Mouse (Mus musculus): ENCODE results near the gene Rps7.

Rps7 gene

GRCm38 (mm10) chr12:28635535-28636476, at the start of gene Rps7:
TSS of gene Rps7 (minus strand) at chr12:28635953.
- peak; percentile 82 to 87 for DNase-seq (ENCODE audit: low spot score in 2 of 2)

- no peak for DNase-seq (ENCODE audit: low spot score in 2 of 2)
These were observed 48.9 kb upstream of the Rps7 start for GRCm38 (mm10) chr12:28684674-28685073.

- DNase-seq (ENCODE audit: low spot score in 2 of 2), result no peak
These were observed 40.1 kb upstream of the Rps7 start for GRCm38 (mm10) chr12:28675925-28676209.

GRCm38 (mm10) chr12:28675121-28675924, 39.6 kb upstream of the Rps7 start, which contains the start of gene Adi1:
TSS of gene Adi1 (plus strand) at chr12:28675231.
- DNase-seq (ENCODE audit: low spot score in 2 of 2), result peak; percentile 84 to 87

GRCm38 (mm10) chr12:28674038-28674720, 38.4 kb upstream of the Rps7 start:
- DNase-seq (ENCODE audit: low spot score in 2 of 2), result no peak

GRCm38 (mm10) chr12:28667287-28667686, 31.5 kb upstream of the Rps7 start:
- no peak for DNase-seq (ENCODE audit: low spot score in 2 of 2)

GRCm38 (mm10) chr12:28666734-28667133, 31.0 kb upstream of the Rps7 start:
- no peak for DNase-seq (ENCODE audit: low spot score in 2 of 2)

GRCm38 (mm10) chr12:28662628-28663027, 26.9 kb upstream of the Rps7 start:
- no peak for DNase-seq (ENCODE audit: low spot score in 2 of 2)

GRCm38 (mm10) chr12:28649141-28650110, 13.7 kb upstream of the Rps7 start, which contains the start of gene Rnaseh1:
TSS of gene Rnaseh1 (plus strand) at chr12:28649602.
- peak; percentile 90 to 91 for DNase-seq (ENCODE audit: low spot score in 2 of 2)

- DNase-seq (ENCODE audit: low spot score in 2 of 2), result no peak
These were observed 3.0 kb upstream of the Rps7 start for GRCm38 (mm10) chr12:28638778-28639177.

- no peak for DNase-seq (ENCODE audit: low spot score in 2 of 2)
These were observed 790 bp upstream of the Rps7 start for GRCm38 (mm10) chr12:28636543-28636942.

- DNase-seq (ENCODE audit: low spot score in 2 of 2), result no peak
These were observed 657 bp downstream of the Rps7 start for GRCm38 (mm10) chr12:28635058-28635534.

GRCm38 (mm10) chr12:28628436-28628835, 7.3 kb downstream of the Rps7 start:
- no peak for DNase-seq (ENCODE audit: low spot score in 2 of 2)

- DNase-seq (ENCODE audit: low spot score in 2 of 2), result no peak
These were observed 8.7 kb downstream of the Rps7 start for GRCm38 (mm10) chr12:28627092-28627491.

GRCm38 (mm10) chr12:28625407-28625806, 10.3 kb downstream of the Rps7 start:
- no peak for DNase-seq (ENCODE audit: low spot score in 2 of 2)

- DNase-seq (ENCODE audit: low spot score in 2 of 2), result no peak
These were observed 11.5 kb downstream of the Rps7 start for GRCm38 (mm10) chr12:28624251-28624650.

- DNase-seq (ENCODE audit: low spot score in 2 of 2), result no peak
These were observed 12.6 kb downstream of the Rps7 start, which contains the start of gene Colec11 for GRCm38 (mm10) chr12:28623195-28623594. TSS of gene Colec11 (minus strand) at chr12:28623377.

- no peak for DNase-seq (ENCODE audit: low spot score in 2 of 2)
These were observed 13.1 kb downstream of the Rps7 start for GRCm38 (mm10) chr12:28622641-28623040.

- peak; percentile 12 to 23 for DNase-seq (ENCODE audit: low spot score in 2 of 2)
These were observed 13.6 kb downstream of the Rps7 start for GRCm38 (mm10) chr12:28622167-28622532.

GRCm38 (mm10) chr12:28621451-28622166, 14.1 kb downstream of the Rps7 start:
- DNase-seq (ENCODE audit: low spot score in 2 of 2), result no peak
